Mouse (Mus musculus): ENCODE results near the gene Banp. TPM values are rescaled to one million over a fixed set of nuclear protein-coding genes. Genes with fewer than 3 reads are reported as not detected.

Gene Banp
- total RNA-seq, 2 experiments from 2014 or later: 8.5 to 19.2 TPM

- intact Hi-C loops (cut with DNase I): no loop called here
- DNase-seq: no peak
Measured at GRCm38 (mm10) chr8:121973906-121974305, 24.4 kb downstream of the Banp start.

GRCm38 (mm10) chr8:121977819-121978590 is 28.5 kb downstream of the Banp start:
- peak; percentile 26 to 31 for DNase-seq
- intact Hi-C loops (cut with DNase I): loop anchor here (1.0 to 5.0 kb wide), 3 partner anchors 161 to 354 kb away; no protein-coding TSS in a partner anchor

GRCm38 (mm10) chr8:121978670-121979069 is 29.1 kb downstream of the Banp start:
- DNase-seq: no peak
- intact Hi-C loops (cut with DNase I): loop anchor here (1.0 to 5.0 kb wide), 3 partner anchors 161 to 354 kb away; no protein-coding TSS in a partner anchor

GRCm38 (mm10) chr8:121980792-121981519 is 31.4 kb downstream of the Banp start:
- DNase-seq: no peak
- intact Hi-C loops (cut with DNase I): no loop called here

- intact Hi-C loops (cut with DNase I): no loop called here
- DNase-seq: no peak
Measured at GRCm38 (mm10) chr8:121981520-121981895, 32.0 kb downstream of the Banp start.

- no peak for DNase-seq
- intact Hi-C loops (cut with DNase I): no loop called here
Measured at GRCm38 (mm10) chr8:121985673-121986072, 36.1 kb downstream of the Banp start.

GRCm38 (mm10) chr8:121987892-121988291 is 38.3 kb downstream of the Banp start:
- no peak for DNase-seq
- intact Hi-C loops (cut with DNase I): no loop called here

- peak in 1 of 2 experiments; percentile 24 for DNase-seq
- intact Hi-C loops (cut with DNase I): no loop called here
Measured at GRCm38 (mm10) chr8:121990506-121991255, 41.1 kb downstream of the Banp start.

GRCm38 (mm10) chr8:121991611-121992010 is 42.1 kb downstream of the Banp start:
- no peak for DNase-seq
- intact Hi-C loops (cut with DNase I): no loop called here

- intact Hi-C loops (cut with DNase I): no loop called here
- DNase-seq: no peak
Measured at GRCm38 (mm10) chr8:121992911-121993310, 43.4 kb downstream of the Banp start.

- intact Hi-C loops (cut with DNase I): no loop called here
- DNase-seq: no peak
Measured at GRCm38 (mm10) chr8:121995112-121995511, 45.6 kb downstream of the Banp start.

- intact Hi-C loops (cut with DNase I): no loop called here
- no peak for DNase-seq
Measured at GRCm38 (mm10) chr8:121995895-121996294, 46.3 kb downstream of the Banp start.

GRCm38 (mm10) chr8:121998631-121999030 is 49.1 kb downstream of the Banp start:
- DNase-seq: no peak
- intact Hi-C loops (cut with DNase I): no loop called here

GRCm38 (mm10) chr8:121999211-121999610 is 49.7 kb downstream of the Banp start:
- no peak for DNase-seq
- intact Hi-C loops (cut with DNase I): no loop called here

GRCm38 (mm10) chr8:122001339-122002115 is 52.0 kb downstream of the Banp start:
- no peak for DNase-seq
- intact Hi-C loops (cut with DNase I): loop anchor here (5.0 kb wide), 1 partner anchor 136 kb away; no protein-coding TSS in a partner anchor

GRCm38 (mm10) chr8:122003646-122004045 is 54.1 kb downstream of the Banp start:
- intact Hi-C loops (cut with DNase I): loop anchor here (5.0 kb wide), 1 partner anchor 134 kb away; no protein-coding TSS in a partner anchor
- peak in 1 of 2 experiments; percentile 16 for DNase-seq

GRCm38 (mm10) chr8:122004131-122004530 is 54.6 kb downstream of the Banp start:
- intact Hi-C loops (cut with DNase I): loop anchor here (5.0 kb wide), 1 partner anchor 133 kb away; no protein-coding TSS in a partner anchor
- DNase-seq: no peak

GRCm38 (mm10) chr8:122005422-122006204 is 56.1 kb downstream of the Banp start:
- DNase-seq: no peak
- intact Hi-C loops (cut with DNase I): no loop called here

Measured in heart, postnatal 36 days (tissue).